Mouse (Mus musculus) lung, postnatal 36 days (tissue): ENCODE measurements at regions not wholly inside any gene's neighbourhood (a gene's known extent, or its start where the extent isn't known, plus 50 kb on each side); places are given as distances from the start of the nearest gene placed in this dataset.
A peak's percentile ranks its signal among the peaks of the same experiment; 100 is the strongest.

Experiments
- DNase-seq: peaks from one replicate; pipeline ENCODE4 v3.0.0; 2022; ENCODE audit warnings: mixed read lengths

- DNase-seq, result no peak
These were observed 368.0 kb downstream of the Mllt3 start for GRCm38 (mm10) chr4:87665149-87665548.

- no peak for DNase-seq
These were observed 370.3 kb downstream of the Mllt3 start for GRCm38 (mm10) chr4:87662876-87663275.

GRCm38 (mm10) chr4:87658316-87658715 lies 374.8 kb downstream of the Mllt3 start:
- no peak for DNase-seq

- DNase-seq, result no peak
These were observed 375.3 kb downstream of the Mllt3 start for GRCm38 (mm10) chr4:87657855-87658254.

GRCm38 (mm10) chr4:87653440-87654165 lies 379.6 kb downstream of the Mllt3 start:
- DNase-seq, result no peak

GRCm38 (mm10) chr4:87652314-87652934 lies 380.7 kb downstream of the Mllt3 start:
- DNase-seq, result no peak

- DNase-seq, result no peak
These were observed 381.9 kb downstream of the Mllt3 start for GRCm38 (mm10) chr4:87651275-87651674.

GRCm38 (mm10) chr4:87650837-87651236 lies 382.3 kb downstream of the Mllt3 start:
- DNase-seq, result no peak

GRCm38 (mm10) chr4:87650393-87650792 lies 382.8 kb downstream of the Mllt3 start:
- DNase-seq, result no peak

- no peak for DNase-seq
These were observed 384.2 kb downstream of the Mllt3 start for GRCm38 (mm10) chr4:87648919-87649318.

- no peak for DNase-seq
These were observed 384.9 kb downstream of the Mllt3 start for GRCm38 (mm10) chr4:87647932-87648911.

- DNase-seq, result peak; percentile 15
These were observed 391.2 kb downstream of the Mllt3 start for GRCm38 (mm10) chr4:87642002-87642401.

GRCm38 (mm10) chr4:87641551-87641950 lies 391.6 kb downstream of the Mllt3 start:
- peak; percentile 3 for DNase-seq

- DNase-seq, result no peak
These were observed 394.9 kb downstream of the Mllt3 start for GRCm38 (mm10) chr4:87638380-87638646.

- no peak for DNase-seq
These were observed 395.4 kb downstream of the Mllt3 start for GRCm38 (mm10) chr4:87637629-87638379.

- DNase-seq, result no peak
These were observed 380.8 kb upstream of the Slc24a2 start for GRCm38 (mm10) chr4:87611116-87611515.

GRCm38 (mm10) chr4:87593644-87594043 lies 363.4 kb upstream of the Slc24a2 start:
- DNase-seq, result peak; percentile 53

GRCm38 (mm10) chr4:87590797-87591196 lies 360.5 kb upstream of the Slc24a2 start:
- DNase-seq, result no peak

GRCm38 (mm10) chr4:87578164-87578563 lies 347.9 kb upstream of the Slc24a2 start:
- DNase-seq, result no peak

- DNase-seq, result no peak
These were observed 340.7 kb upstream of the Slc24a2 start for GRCm38 (mm10) chr4:87570950-87571349.

- DNase-seq, result no peak
These were observed 340.2 kb upstream of the Slc24a2 start for GRCm38 (mm10) chr4:87570470-87570891.

GRCm38 (mm10) chr4:87566616-87567015 lies 336.3 kb upstream of the Slc24a2 start:
- no peak for DNase-seq

- DNase-seq, result peak; percentile 9
These were observed 324.6 kb upstream of the Slc24a2 start for GRCm38 (mm10) chr4:87554912-87555311.
